ENCODE assay signal across 25 mouse cellular contexts in genomic region chr12:76288494-76288893, GRCm38 (mm10). TPM values are rescaled to one million over a fixed set of nuclear protein-coding genes. Genes with fewer than 3 reads are reported as not detected.
DNase-seq lines count a peak whose midpoint lies in the region; ATAC-seq and TF ChIP-seq lines count a peak whose summit lies in the region.
"Had no signal": no experiment of that assay in that cellular context is flagged by ENCODE, and none has a peak within 500 bp of the region (broad histone marks: within the 10 kb centered on the region; RNA-seq: fewer than 3 reads in every experiment).

No protein-coding gene starts in this region.

- no peak overlapping the region for H3K9ac ChIP-seq in neural tube, embryonic 11.5 days (ENCODE audit: low read length)
- H3K9ac ChIP-seq in hindbrain, embryonic 11.5 days (ENCODE audit: low read depth, low read length), result no peak overlapping the region
- H3K9ac ChIP-seq in midbrain, embryonic 12.5 days (replicated peaks), result no peak overlapping the region
- H3K9ac ChIP-seq: kidney, embryonic 15.5 days; liver, embryonic 13.5 days; neural tube, embryonic 12.5 days had no signal

- peak; percentile 63; the same call in 1 of the 2 replicates for ATAC-seq in neural tube, embryonic 11.5 days (ENCODE audit: insufficient read depth, low FRiP score, low TSS enrichment)
- ATAC-seq in hindbrain, embryonic 11.5 days (ENCODE audit: low FRiP score), result peak; percentile 45; the same call in 1 of the 2 replicates
- ATAC-seq in midbrain, embryonic 12.5 days (ENCODE audit: low FRiP score, low read depth), result peak; percentile 54; the same call in 1 of the 2 replicates
- no peak for ATAC-seq in cerebellum, adult (ENCODE audit: insufficient number of reproducible peaks, low FRiP score, low TSS enrichment)
- ATAC-seq: inflammation-experienced regulatory T-cells, adult 6 months; lung, postnatal 0 days had no signal

- no peaks in the 10 kb centered on the region for H3K4me1 ChIP-seq in neural tube, embryonic 11.5 days (ENCODE audit: control insufficient read depth, insufficient read depth, low read length)
- 0 out of 2 replicates have a peak, but pooled peaks cover 2% of the 10 kb centered on the region for H3K4me1 ChIP-seq in hindbrain, embryonic 11.5 days (replicated peaks; ENCODE audit: control insufficient read depth, insufficient read depth, low read length)
- H3K4me1 ChIP-seq in midbrain, embryonic 12.5 days, result peaks cover 16% of the 10 kb centered on the region
- no peaks in the 10 kb centered on the region for H3K4me1 ChIP-seq in cerebellum, adult 2 months (ENCODE audit: control insufficient read depth, insufficient read depth, low read length)
- H3K4me1 ChIP-seq: kidney, embryonic 15.5 days; liver, embryonic 13.5 days had no signal

- intact Hi-C loops in heart, postnatal 25 days (cut with DNase I), result no loop called here

- no peak for DNase-seq in neural tube, embryonic 11.5 days (ENCODE audit: low spot score)
- DNase-seq in neural tube, embryonic 10.5 days (ENCODE audit: extremely low spot score, low spot score), result no peak
- DNase-seq in hindbrain, embryonic 11.5 days (ENCODE audit: low spot score), result peak; percentile 21
- DNase-seq in cerebellum, postnatal 4 days (ENCODE audit: low spot score in 2 of 2), result no peak
- DNase-seq in heart, postnatal 25 days (ENCODE audit: low spot score), result no peak
- no peak for DNase-seq in cerebellum, adult 2 months
- DNase-seq: adrenal gland, adult 2 months; cerebellum, adult 8-10 months; liver, embryonic 13.5 days; retina, postnatal 1 day; thymus, adult 2 months had no signal

- no peak for TF ChIP-seq POLR2A in cerebellum, adult 2 months (IDR thresholded peaks at IDR 0.05; ENCODE audit: borderline replicate concordance, insufficient read depth, low read length)

- H3K9me3 ChIP-seq in neural tube, embryonic 11.5 days (ENCODE audit: control insufficient read depth, low read length), result no peaks in the 10 kb centered on the region
- no peaks in the 10 kb centered on the region for H3K9me3 ChIP-seq in hindbrain, embryonic 11.5 days (ENCODE audit: control insufficient read depth, low read length)
- no peaks in the 10 kb centered on the region for H3K9me3 ChIP-seq in midbrain, embryonic 12.5 days
- H3K9me3 ChIP-seq: kidney, embryonic 15.5 days; liver, embryonic 13.5 days; neural tube, embryonic 12.5 days had no signal

- no peak for TF ChIP-seq CTCF in cerebellum, adult 2 months (IDR thresholded peaks at IDR 0.05; ENCODE audit: borderline replicate concordance, insufficient read depth, low read depth, low read length)

- no peaks in the 10 kb centered on the region for H3K27me3 ChIP-seq in neural tube, embryonic 11.5 days (ENCODE audit: control insufficient read depth, insufficient read depth, low read length)
- no peaks in the 10 kb centered on the region for H3K27me3 ChIP-seq in hindbrain, embryonic 11.5 days (ENCODE audit: control insufficient read depth, insufficient read depth, low read length)
- no peaks in the 10 kb centered on the region for H3K27me3 ChIP-seq in midbrain, embryonic 12.5 days
- H3K27me3 ChIP-seq in cerebellum, adult 2 months (ENCODE audit: control insufficient read depth, insufficient read depth, low read length), result no peaks in the 10 kb centered on the region
- H3K27me3 ChIP-seq: kidney, embryonic 15.5 days; liver, embryonic 13.5 days; neural tube, embryonic 12.5 days had no signal

- no peak overlapping the region for H3K4me2 ChIP-seq in neural tube, embryonic 11.5 days (ENCODE audit: low read depth)
- no peak overlapping the region for H3K4me2 ChIP-seq in hindbrain, embryonic 11.5 days (replicated peaks; ENCODE audit: low read depth, low read length)
- H3K4me2 ChIP-seq in midbrain, embryonic 12.5 days (replicated peaks), result no peak overlapping the region
- H3K4me2 ChIP-seq: kidney, embryonic 15.5 days; liver, embryonic 13.5 days; neural tube, embryonic 12.5 days had no signal

- H3K4me3 ChIP-seq in neural tube, embryonic 11.5 days (ENCODE audit: low read depth, low read length), result no peak overlapping the region
- no peak overlapping the region for H3K4me3 ChIP-seq in hindbrain, embryonic 11.5 days (ENCODE audit: low read depth, low read length)
- H3K4me3 ChIP-seq in midbrain, embryonic 12.5 days, result no peak overlapping the region
- H3K4me3 ChIP-seq in cerebellum, adult 2 months (replicated peaks; ENCODE audit: insufficient read depth, low read depth, low read length), result no peak overlapping the region
- H3K4me3 ChIP-seq: erythroblast, embryonic 14.5 days; kidney, embryonic 15.5 days; liver, embryonic 13.5 days; neural tube, embryonic 12.5 days had no signal

- H3K27ac ChIP-seq in neural tube, embryonic 11.5 days (ENCODE audit: low read depth, low read length), result no peak overlapping the region
- H3K27ac ChIP-seq in hindbrain, embryonic 11.5 days (ENCODE audit: low read depth, low read length), result no peak overlapping the region
- H3K27ac ChIP-seq in midbrain, embryonic 12.5 days (replicated peaks), result peak overlapping the region; percentile 52
- H3K27ac ChIP-seq in cerebellum, adult 2 months (ENCODE audit: insufficient read depth, low read length), result no peak overlapping the region
- H3K27ac ChIP-seq: kidney, embryonic 15.5 days; liver, embryonic 13.5 days; neural tube, embryonic 12.5 days had no signal

- H3K36me3 ChIP-seq in neural tube, embryonic 11.5 days (ENCODE audit: control insufficient read depth, insufficient read depth, low read length), result no peaks in the 10 kb centered on the region
- H3K36me3 ChIP-seq in hindbrain, embryonic 11.5 days (ENCODE audit: control insufficient read depth, insufficient read depth, low read length), result 0 out of 2 replicates have a peak, but pooled peaks cover 2% of the 10 kb centered on the region
- peaks cover 36% of the 10 kb centered on the region for H3K36me3 ChIP-seq in midbrain, embryonic 12.5 days

- WGBS in neural tube, embryonic 11.5 days, result 68% methylated on average over 5 of the region's 5 CpGs
- 60% methylated on average over 5 of the region's 5 CpGs for WGBS in hindbrain, embryonic 11.5 days
- WGBS in midbrain, embryonic 12.5 days, result 48% methylated on average over 5 of the region's 5 CpGs
- 64% methylated on average over 5 of the region's 5 CpGs for WGBS in cerebellum, adult 2 months

RNA-seq across cellular contexts. Expression of gene Mthfd1, which starts 33.4 kb away (rescaled TPM):
- 55.4 and 60.8 TPM in 2 replicates for polyA plus RNA-seq in neural tube, embryonic 11.5 days (2014; fragmentation: Nextera tagmentation; extraction: Ambion mirVana)
- 49.5 and 54.4 TPM in 2 replicates for polyA plus RNA-seq in hindbrain, embryonic 11.5 days (2014; fragmentation: Nextera tagmentation; extraction: Ambion mirVana)
- polyA plus RNA-seq in midbrain, embryonic 12.5 days (2016; fragmentation: Nextera tagmentation; extraction: Ambion mirVana), result 49.5 and 52.5 TPM in 2 replicates
- total RNA-seq in heart, postnatal 25 days (2021), result 10 to 100 TPM; 29.1 to 31.4 TPM
- polyA plus RNA-seq in cerebellum, adult 2 months (2012; rRNA removed), result 44.4 and 52.6 TPM in 2 replicates

RNA-seq across cellular contexts. Expression of gene Akap5, which starts 36.2 kb away (rescaled TPM):
- 3.9 and 4.4 TPM in 2 replicates for polyA plus RNA-seq in neural tube, embryonic 11.5 days (2014; fragmentation: Nextera tagmentation; extraction: Ambion mirVana)
- 4.0 and 5.4 TPM in 2 replicates for polyA plus RNA-seq in hindbrain, embryonic 11.5 days (2014; fragmentation: Nextera tagmentation; extraction: Ambion mirVana)
- 6.2 and 6.4 TPM in 2 replicates for polyA plus RNA-seq in midbrain, embryonic 12.5 days (2016; fragmentation: Nextera tagmentation; extraction: Ambion mirVana)
- 1 to 10 TPM; 2.1 to 2.7 TPM for total RNA-seq in heart, postnatal 25 days (2021)
- 3.8 and 4.4 TPM in 2 replicates for polyA plus RNA-seq in cerebellum, adult 2 months (2012; rRNA removed)

RNA-seq across cellular contexts. Expression of gene Tex21, which starts 41.9 kb away (rescaled TPM):
- not detected in 2 replicates for polyA plus RNA-seq in neural tube, embryonic 11.5 days (2014; fragmentation: Nextera tagmentation; extraction: Ambion mirVana)
- polyA plus RNA-seq in hindbrain, embryonic 11.5 days (2014; fragmentation: Nextera tagmentation; extraction: Ambion mirVana), result not detected in 2 replicates
- polyA plus RNA-seq in midbrain, embryonic 12.5 days (2016; fragmentation: Nextera tagmentation; extraction: Ambion mirVana), result not detected in 2 replicates
- total RNA-seq in heart, postnatal 25 days (2021), result not detected
- polyA plus RNA-seq in cerebellum, adult 2 months (2012; rRNA removed), result not detected in 2 replicates
- total RNA-seq: adrenal gland, adult 2 months; granulocyte monocyte progenitor cell, adult 5-6 weeks; layer of hippocampus, adult 8-10 months; left cerebral cortex, postnatal 36 days had no signal
- polyA plus RNA-seq: adrenal gland, adult 2 months; C2C12; erythroblast, embryonic 14.5 days; heart, embryonic 16.5 days; inflammation-experienced regulatory T-cells, adult 6 months; kidney, embryonic 15.5 days; lung, postnatal 0 days; neural tube, embryonic 12.5 days; small intestine, adult 2 months; stomach, embryonic 14.5 days; thymus, adult 2 months had no signal
